ENCODE assay signal across 8 mouse cellular contexts in the genomic region with DNA sequence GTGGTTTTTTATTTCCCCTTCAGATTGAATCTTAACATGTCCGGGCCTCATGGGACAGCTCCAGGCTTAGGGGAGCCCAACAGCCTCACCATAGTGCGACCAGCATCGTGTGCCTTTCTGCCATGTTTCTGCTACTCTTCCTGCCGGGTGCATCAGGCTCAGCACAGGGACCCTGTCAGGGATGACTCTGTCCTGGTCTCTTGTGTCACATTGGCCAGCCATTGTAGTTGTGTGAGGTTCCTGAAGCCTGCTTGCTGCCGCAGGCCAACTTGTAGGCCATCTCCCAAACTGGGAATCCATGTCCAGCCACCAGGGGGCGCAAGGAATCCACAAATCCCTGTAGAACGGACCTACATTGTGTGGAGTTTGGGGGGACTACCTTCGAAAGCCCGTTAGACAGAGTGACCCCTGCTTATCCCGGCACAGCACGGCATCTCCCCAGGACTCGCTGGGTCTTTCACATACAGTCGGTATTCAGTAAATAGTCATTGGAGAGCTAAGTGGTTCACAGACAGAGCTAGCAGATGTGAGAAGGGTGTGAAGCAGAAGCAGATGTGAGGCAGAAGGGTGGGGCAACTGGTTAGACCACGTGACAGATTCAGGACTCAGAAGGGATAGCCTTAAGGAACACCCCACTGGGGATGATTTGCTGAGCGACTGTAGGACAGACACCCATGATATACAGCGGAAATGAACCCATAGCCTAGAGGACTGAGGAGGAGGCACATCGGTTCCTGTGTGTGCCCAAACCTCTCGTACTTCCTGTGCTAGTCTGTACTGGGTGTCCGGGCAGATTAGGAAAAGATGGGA. TPM values are rescaled to one million over a fixed set of nuclear protein-coding genes. Genes with fewer than 3 reads are reported as not detected.
DNase-seq lines count a peak whose midpoint lies in the region; ATAC-seq and TF ChIP-seq lines count a peak whose summit lies in the region.

No protein-coding gene starts in this region.

- H3K9ac ChIP-seq in embryonic facial prominence, embryonic 11.5 days (replicated peaks; ENCODE audit: low read length): no peak overlapping the region
- H3K9ac ChIP-seq in kidney, embryonic 15.5 days: no peak overlapping the region
- peak overlapping the region; percentile 23; the same call in 1 of the 2 replicates for H3K9ac ChIP-seq in liver, embryonic 12.5 days
- peak overlapping the region; percentile 27; the same call in 1 of the 2 replicates for H3K9ac ChIP-seq in stomach, postnatal 0 days (ENCODE audit: low read length)

- peak; percentile 20 for ATAC-seq in embryonic facial prominence, embryonic 11.5 days (replicated peaks; ENCODE audit: insufficient number of reproducible peaks, low FRiP score, low TSS enrichment, low read depth)
- no peak for ATAC-seq in kidney, embryonic 15.5 days (replicated peaks; ENCODE audit: low FRiP score)
- peak; percentile 43 for ATAC-seq in liver, embryonic 12.5 days
- ATAC-seq in stomach, postnatal 0 days (ENCODE audit: low FRiP score, low TSS enrichment): peak; percentile 22; the same call in 1 of the 2 replicates

- H3K4me1 ChIP-seq in embryonic facial prominence, embryonic 11.5 days (ENCODE audit: control insufficient read depth, insufficient read depth, low read length): no peaks in the 10 kb centered on the region
- H3K4me1 ChIP-seq in kidney, embryonic 15.5 days: peaks cover 48% of the 10 kb centered on the region
- H3K4me1 ChIP-seq in liver, embryonic 12.5 days: peaks cover 56% of the 10 kb centered on the region
- H3K4me1 ChIP-seq in stomach, postnatal 0 days (replicated peaks; ENCODE audit: control insufficient read depth, insufficient read depth): peaks cover 9% of the 10 kb centered on the region; the same call in 1 of the 2 replicates

- 19% methylated on average over 19 of the region's 19 CpGs for WGBS in embryonic facial prominence, embryonic 11.5 days
- WGBS in kidney, embryonic 15.5 days: 20% methylated on average over 19 of the region's 19 CpGs
- WGBS in liver, embryonic 12.5 days (ENCODE audit: insufficient replicate concordance): 18% methylated on average over 19 of the region's 19 CpGs
- WGBS in stomach, postnatal 0 days: 19% methylated on average over 19 of the region's 19 CpGs

- H3K4me3 ChIP-seq in embryonic facial prominence, embryonic 11.5 days (ENCODE audit: low read depth, low read length): no peak overlapping the region
- H3K4me3 ChIP-seq in kidney, embryonic 15.5 days (replicated peaks): peak overlapping the region; percentile 10
- H3K4me3 ChIP-seq in liver, embryonic 12.5 days: peak overlapping the region; percentile 20
- no peak overlapping the region for H3K4me3 ChIP-seq in stomach, postnatal 0 days (ENCODE audit: low read depth, low read length)

- H3K36me3 ChIP-seq in embryonic facial prominence, embryonic 11.5 days (replicated peaks; ENCODE audit: control insufficient read depth, insufficient read depth, low read depth, low read length): no peaks in the 10 kb centered on the region
- no peaks in the 10 kb centered on the region for H3K36me3 ChIP-seq in kidney, embryonic 15.5 days
- peaks cover 23% of the 10 kb centered on the region for H3K36me3 ChIP-seq in liver, embryonic 12.5 days
- H3K36me3 ChIP-seq in stomach, postnatal 0 days (ENCODE audit: control insufficient read depth, insufficient read depth, low read length): no peaks in the 10 kb centered on the region

- TF ChIP-seq CTCF in stomach, postnatal 0 days (IDR thresholded peaks at IDR 0.05; ENCODE audit: low read depth): peak; percentile 95

- DNase-seq in A20 (ENCODE audit: low read depth, low spot score): peak; percentile 84
- peak; percentile 91 for DNase-seq in adrenal gland, postnatal 14 days
- DNase-seq in embryonic facial prominence, embryonic 11.5 days (ENCODE audit: low spot score): peak; percentile 91
- DNase-seq in heart, adult 8-10 months (ENCODE audit: low spot score): peak; percentile 85
- DNase-seq in natural killer cell, adult 2 months (ENCODE audit: low spot score in 2 of 2): peak; percentile 75 to 83
- peak; percentile 89 for DNase-seq in stomach, postnatal 0 days (ENCODE audit: low spot score)

- no peaks in the 10 kb centered on the region for H3K9me3 ChIP-seq in embryonic facial prominence, embryonic 11.5 days (replicated peaks; ENCODE audit: control insufficient read depth, low read length)
- H3K9me3 ChIP-seq in kidney, embryonic 15.5 days (replicated peaks): no peaks in the 10 kb centered on the region
- no peaks in the 10 kb centered on the region for H3K9me3 ChIP-seq in liver, embryonic 12.5 days (replicated peaks)
- H3K9me3 ChIP-seq in stomach, postnatal 0 days (ENCODE audit: control insufficient read depth, low read length): no peaks in the 10 kb centered on the region

- no peak overlapping the region for H3K27ac ChIP-seq in embryonic facial prominence, embryonic 11.5 days (replicated peaks; ENCODE audit: low read depth, low read length)
- no peak overlapping the region for H3K27ac ChIP-seq in kidney, embryonic 15.5 days
- H3K27ac ChIP-seq in liver, embryonic 12.5 days: no peak overlapping the region
- no peak overlapping the region for H3K27ac ChIP-seq in stomach, postnatal 0 days (replicated peaks)

- TF ChIP-seq EP300 in stomach, postnatal 0 days (optimal IDR thresholded peaks at IDR 0.05): no peak

- peaks cover 51% of the 10 kb centered on the region for H3K27me3 ChIP-seq in embryonic facial prominence, embryonic 11.5 days (ENCODE audit: control insufficient read depth, insufficient read depth, low read length)
- peaks cover 58% of the 10 kb centered on the region for H3K27me3 ChIP-seq in kidney, embryonic 15.5 days
- peaks cover 71% of the 10 kb centered on the region for H3K27me3 ChIP-seq in liver, embryonic 12.5 days (replicated peaks)
- H3K27me3 ChIP-seq in stomach, postnatal 0 days (ENCODE audit: control insufficient read depth, insufficient read depth, low read length): peaks cover 8% of the 10 kb centered on the region

- no peak overlapping the region; the same call in 1 of the 2 replicates for H3K4me2 ChIP-seq in embryonic facial prominence, embryonic 11.5 days (ENCODE audit: low read depth, low read length)
- H3K4me2 ChIP-seq in kidney, embryonic 15.5 days: peak overlapping the region; percentile 25; the same call in 1 of the 2 replicates
- peak overlapping the region; percentile 81 for H3K4me2 ChIP-seq in liver, embryonic 12.5 days
- H3K4me2 ChIP-seq in stomach, postnatal 0 days (replicated peaks; ENCODE audit: low read depth): no peak overlapping the region; the same call in 1 of the 2 replicates

RNA-seq across cellular contexts. Expression of gene Adamtsl5, which starts 8.1 kb away (rescaled TPM):
- total RNA-seq in adrenal gland, postnatal 14 days (2021): 8.4 and 10.9 TPM in 2 replicates
- 0.14 and 0.88 TPM in 2 replicates for polyA plus RNA-seq in embryonic facial prominence, embryonic 11.5 days (2014; fragmentation: Nextera tagmentation; extraction: Ambion mirVana)
- 100 to 1,000 TPM in 2 of 4 experiments, 10 to 100 TPM in 2; 87.9 to 109 (median 99.6) TPM for total RNA-seq in heart, adult 8-10 months (2022)
- polyA plus RNA-seq in kidney, embryonic 15.5 days (2015; fragmentation: Nextera tagmentation; extraction: Ambion mirVana): 3.6 and 5.2 TPM in 2 replicates
- 2.4 and 2.9 TPM in 2 replicates for polyA plus RNA-seq in liver, embryonic 12.5 days (2016; fragmentation: Nextera tagmentation; extraction: Ambion mirVana)
- 12.2 and 12.8 TPM in 2 replicates for polyA plus RNA-seq in stomach, postnatal 0 days (2015; fragmentation: Nextera tagmentation; extraction: Ambion mirVana)

RNA-seq across cellular contexts. Expression of gene Reep6, which starts 10.4 kb away (rescaled TPM):
- 16.0 and 45.2 TPM in 2 replicates for total RNA-seq in adrenal gland, postnatal 14 days (2021)
- polyA plus RNA-seq in embryonic facial prominence, embryonic 11.5 days (2014; fragmentation: Nextera tagmentation; extraction: Ambion mirVana): 4.3 and 4.5 TPM in 2 replicates
- total RNA-seq in heart, adult 8-10 months (2022): 1 to 10 TPM; 3.1 to 7.6 (median 5.0) TPM
- polyA plus RNA-seq in kidney, embryonic 15.5 days (2015; fragmentation: Nextera tagmentation; extraction: Ambion mirVana): 8.4 and 10.5 TPM in 2 replicates
- polyA plus RNA-seq in liver, embryonic 12.5 days (2016; fragmentation: Nextera tagmentation; extraction: Ambion mirVana): 61.4 and 61.6 TPM in 2 replicates
- polyA plus RNA-seq in stomach, postnatal 0 days (2015; fragmentation: Nextera tagmentation; extraction: Ambion mirVana): 13.5 and 17.6 TPM in 2 replicates

RNA-seq across cellular contexts. Expression of gene Pcsk4, which starts 10.8 kb away (rescaled TPM):
- 3.9 and 4.7 TPM in 2 replicates for total RNA-seq in adrenal gland, postnatal 14 days (2021)
- 1.6 and 2.9 TPM in 2 replicates for polyA plus RNA-seq in embryonic facial prominence, embryonic 11.5 days (2014; fragmentation: Nextera tagmentation; extraction: Ambion mirVana)
- total RNA-seq in heart, adult 8-10 months (2022): 1 to 10 TPM; 1.7 to 3.1 (median 2.7) TPM
- 5.8 and 9.1 TPM in 2 replicates for polyA plus RNA-seq in kidney, embryonic 15.5 days (2015; fragmentation: Nextera tagmentation; extraction: Ambion mirVana)
- polyA plus RNA-seq in liver, embryonic 12.5 days (2016; fragmentation: Nextera tagmentation; extraction: Ambion mirVana): 6.9 and 7.2 TPM in 2 replicates
- 2.2 and 2.3 TPM in 2 replicates for polyA plus RNA-seq in stomach, postnatal 0 days (2015; fragmentation: Nextera tagmentation; extraction: Ambion mirVana)

RNA-seq across cellular contexts. Expression of gene Plk5, which starts 16.1 kb away (rescaled TPM):
- total RNA-seq in adrenal gland, postnatal 14 days (2021): 0.30 and 0.44 TPM in 2 replicates
- polyA plus RNA-seq in embryonic facial prominence, embryonic 11.5 days (2014; fragmentation: Nextera tagmentation; extraction: Ambion mirVana): 0.26 and 0.52 TPM in 2 replicates
- 1 to 10 TPM in 2 of 4 experiments, under 1 TPM in 2; 0.91 to 1.3 (median 1.1) TPM for total RNA-seq in heart, adult 8-10 months (2022)
- polyA plus RNA-seq in kidney, embryonic 15.5 days (2015; fragmentation: Nextera tagmentation; extraction: Ambion mirVana): 0.67 and 0.70 TPM in 2 replicates
- 0.06 and 0.10 TPM in 2 replicates for polyA plus RNA-seq in liver, embryonic 12.5 days (2016; fragmentation: Nextera tagmentation; extraction: Ambion mirVana)
- polyA plus RNA-seq in stomach, postnatal 0 days (2015; fragmentation: Nextera tagmentation; extraction: Ambion mirVana): 0.07 TPM in 2 replicates

RNA-seq across cellular contexts. Expression of gene 2310011J03Rik, which starts 19.8 kb away (rescaled TPM):
- 26.9 and 27.9 TPM in 2 replicates for total RNA-seq in adrenal gland, postnatal 14 days (2021)
- polyA plus RNA-seq in embryonic facial prominence, embryonic 11.5 days (2014; fragmentation: Nextera tagmentation; extraction: Ambion mirVana): 36.5 and 41.6 TPM in 2 replicates
- 10 to 100 TPM; 14.3 to 19.8 (median 16.3) TPM for total RNA-seq in heart, adult 8-10 months (2022)
- polyA plus RNA-seq in kidney, embryonic 15.5 days (2015; fragmentation: Nextera tagmentation; extraction: Ambion mirVana): 49.5 and 52.7 TPM in 2 replicates
- polyA plus RNA-seq in liver, embryonic 12.5 days (2016; fragmentation: Nextera tagmentation; extraction: Ambion mirVana): 46.0 and 46.7 TPM in 2 replicates
- polyA plus RNA-seq in stomach, postnatal 0 days (2015; fragmentation: Nextera tagmentation; extraction: Ambion mirVana): 50.3 and 51.2 TPM in 2 replicates

Comparison
In these comparisons a context has a peak if more than half of its experiments do, and no peak if none do; other contexts are left out.
1. H3K4me2 ChIP-seq: peak in kidney, embryonic 15.5 days (single experiment) and liver, embryonic 12.5 days (single experiment); none in embryonic facial prominence, embryonic 11.5 days (single experiment) and stomach, postnatal 0 days (single experiment).
2. H3K4me3 ChIP-seq: peak in kidney, embryonic 15.5 days (single experiment) and liver, embryonic 12.5 days (single experiment); none in embryonic facial prominence, embryonic 11.5 days (single experiment) and stomach, postnatal 0 days (single experiment).
3. H3K9ac ChIP-seq: peak in liver, embryonic 12.5 days (single experiment) and stomach, postnatal 0 days (single experiment); none in embryonic facial prominence, embryonic 11.5 days (single experiment) and kidney, embryonic 15.5 days (single experiment).
4. Peak in every context shown above with its lines, with median percentiles within 50 percentile points of each other: DNase-seq.